Comparison of ENCODE assay signal across 10 mouse cellular contexts in the genomic region with DNA sequence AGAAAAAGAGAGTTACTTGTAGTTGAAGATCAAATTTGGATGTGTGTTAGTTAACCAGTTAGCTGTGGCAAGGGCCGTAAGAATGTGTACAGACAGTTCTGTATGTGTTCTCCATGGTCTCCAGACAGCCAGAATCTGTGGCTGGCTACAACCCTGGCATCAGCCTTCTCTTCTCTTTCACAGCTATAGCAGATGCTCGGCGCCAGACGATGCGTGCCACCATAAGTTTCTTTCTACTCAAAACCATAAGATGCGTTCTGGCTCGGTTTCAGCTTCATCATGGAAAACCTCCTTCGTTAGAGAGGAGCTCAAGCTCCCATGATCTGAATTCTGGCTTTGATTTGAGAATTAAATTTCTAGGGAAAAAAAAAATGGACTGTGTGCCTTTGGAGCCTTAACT.
DNase-seq lines count a peak whose midpoint lies in the region; ATAC-seq lines count a peak whose summit lies in the region.
"Had no signal": no experiment of that assay in that cellular context is flagged by ENCODE, and none has a peak within 500 bp of the region (broad histone marks: within the 10 kb centered on the region; RNA-seq: fewer than 3 reads in every experiment).

No protein-coding gene starts in this region.

- peak; percentile 44 for DNase-seq in layer of hippocampus, adult 11-12 months (ENCODE audit: low spot score)
- DNase-seq in left cerebral cortex, adult 8-10 months (ENCODE audit: low spot score in 2 of 2): peak; percentile 3 to 45
- peak; percentile 37 for DNase-seq in right cerebral cortex, postnatal 25 days
- no peak for DNase-seq in adrenal gland, adult (ENCODE audit: inconsistent age in 2 of 2, low spot score in 1 of 2)
- DNase-seq in c-Kit-positive CD71-positive TER-119-positive erythroid progenitor cells, embryonic 14.5 days (ENCODE audit: low spot score): no peak
- DNase-seq in gastrocnemius, adult 18-20 months (ENCODE audit: low spot score): no peak
- DNase-seq: heart, adult 11 months; liver had no signal

- ATAC-seq in frontal cortex, adult (ENCODE audit: low TSS enrichment): peak; percentile 85
- ATAC-seq: hindbrain, embryonic 16.5 days had no signal

Comparison
In these comparisons a context has a peak if more than half of its experiments do, and no peak if none do; other contexts are left out.
1. DNase-seq: peak in layer of hippocampus, adult 11-12 months (single experiment), left cerebral cortex, adult 8-10 months (2 of 2) and right cerebral cortex, postnatal 25 days (single experiment); none in adrenal gland, adult (0 of 2), c-Kit-positive CD71-positive TER-119-positive erythroid progenitor cells, embryonic 14.5 days (single experiment) and gastrocnemius, adult 18-20 months (single experiment).